Mouse (Mus musculus): ENCODE data around the gene Cmpk2. TPM values are rescaled to one million over a fixed set of nuclear protein-coding genes. Genes with fewer than 3 reads are reported as not detected.

Gene Cmpk2
- polyA plus RNA-seq, 1 experiment from 2014 or later, result 15.7 TPM

DNA sequence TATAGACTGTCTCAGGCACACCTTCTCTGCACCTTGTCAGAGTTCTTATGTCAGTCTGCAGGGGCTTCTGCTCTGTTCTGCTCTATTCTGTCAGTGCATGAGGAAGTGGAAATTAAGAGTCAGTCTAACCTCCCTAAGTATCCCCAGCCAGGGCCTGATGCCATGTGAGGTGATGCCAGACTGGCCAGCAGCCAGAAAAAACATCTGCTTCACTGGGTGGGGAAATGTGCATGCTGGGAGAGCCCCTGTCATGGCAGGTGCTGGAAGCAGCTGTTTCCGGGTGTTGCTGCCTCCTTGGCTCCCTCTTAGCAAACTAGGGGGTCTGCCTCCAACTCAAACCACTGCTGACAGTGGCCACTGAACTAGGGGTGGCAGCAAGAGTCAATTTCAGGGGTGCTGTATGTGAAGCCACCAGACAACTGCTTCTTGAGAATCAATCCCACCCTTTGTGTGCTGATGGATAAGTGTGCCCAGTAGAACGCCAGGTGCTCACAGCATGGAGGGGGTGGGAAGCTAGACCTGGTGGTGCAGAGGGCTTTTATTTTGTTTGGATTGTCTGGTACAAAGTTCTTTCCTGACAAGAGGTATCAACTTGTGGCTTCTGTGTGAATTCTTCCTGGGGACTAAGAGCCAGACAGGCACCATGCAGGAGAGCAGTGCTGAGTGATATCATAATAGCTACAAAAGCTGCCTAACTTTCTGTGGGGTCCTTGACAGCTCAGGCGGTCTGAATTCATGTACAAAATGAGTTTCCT, 56.1 kb downstream of the Cmpk2 start:
- 52% methylated on average over 3 of the region's 3 CpGs for WGBS
- ATAC-seq (replicated peaks; ENCODE audit: low FRiP score, low read depth), result no peak; the same call in 1 of the 2 replicates

DNA sequence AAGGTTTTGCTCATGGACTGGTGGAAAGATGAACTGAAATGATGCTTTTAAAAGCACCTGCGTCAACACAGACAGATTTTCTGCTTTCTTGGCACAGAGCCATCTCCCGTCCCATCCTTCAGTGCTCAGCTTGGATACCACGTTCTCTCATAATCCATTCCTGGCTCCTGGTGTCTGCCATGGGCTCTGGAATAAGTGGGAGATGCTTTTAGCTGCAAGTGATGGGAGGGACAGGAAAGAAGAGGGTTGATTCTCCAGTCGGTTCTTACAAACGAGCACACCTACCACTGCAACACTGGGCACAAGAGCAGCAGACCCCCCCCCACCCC, 56.7 kb downstream of the Cmpk2 start:
- H3K4me3 ChIP-seq (replicated peaks; ENCODE audit: low read depth, low read length), result no peak overlapping the region
- H3K4me1 ChIP-seq (replicated peaks; ENCODE audit: insufficient read depth, low read length), result no peaks in the 10 kb centered on the region
- no peaks in the 10 kb centered on the region for H3K27me3 ChIP-seq (ENCODE audit: insufficient read depth, low read length)
- ATAC-seq (replicated peaks; ENCODE audit: low FRiP score, low read depth) (no peak), DNase-seq (ENCODE audit: low spot score) (no peak)
- no peak overlapping the region for H3K4me2 ChIP-seq (ENCODE audit: low read length)
- no peaks in the 10 kb centered on the region for H3K9me3 ChIP-seq (replicated peaks; ENCODE audit: low read length)
- 40% methylated on average over 5 of the region's 5 CpGs for WGBS
- no peak for TF ChIP-seq CTCF (IDR thresholded peaks at IDR 0.05; ENCODE audit: low read depth)
- H3K27ac ChIP-seq, result no peak overlapping the region
- no peak overlapping the region for H3K9ac ChIP-seq (ENCODE audit: low read depth, low read length)
- no peaks in the 10 kb centered on the region for H3K36me3 ChIP-seq (ENCODE audit: insufficient read depth, low read length)

More for the DNA sequence above, 56.1 kb downstream of the Cmpk2 start:
- no peaks in the 10 kb centered on the region for H3K36me3 ChIP-seq (ENCODE audit: insufficient read depth, low read length)
- H3K9me3 ChIP-seq (replicated peaks; ENCODE audit: low read length), result no peaks in the 10 kb centered on the region
- H3K4me3 ChIP-seq (replicated peaks; ENCODE audit: low read depth, low read length), result no peak overlapping the region
- H3K27me3 ChIP-seq (ENCODE audit: insufficient read depth, low read length), result no peaks in the 10 kb centered on the region
- no peaks in the 10 kb centered on the region for H3K4me1 ChIP-seq (replicated peaks; ENCODE audit: insufficient read depth, low read length)
- TF ChIP-seq CTCF (IDR thresholded peaks at IDR 0.05; ENCODE audit: low read depth), result no peak
- no peak overlapping the region for H3K9ac ChIP-seq (ENCODE audit: low read depth, low read length)
- no peak overlapping the region for H3K27ac ChIP-seq
- DNase-seq (ENCODE audit: low spot score), result peak; percentile 47
- no peak overlapping the region for H3K4me2 ChIP-seq (ENCODE audit: low read length)

Other genes with a start within 250 kb of the Cmpk2 start
- 19.2 and 21.7 TPM in 2 replicates for gene Rnf144a, start 54.0 kb upstream of the Cmpk2 start, polyA plus RNA-seq (2015; fragmentation: Nextera tagmentation; extraction: Ambion mirVana)
- 36.2 and 39.0 TPM in 2 replicates for gene Rsad2, start 12.8 kb upstream of the Cmpk2 start, polyA plus RNA-seq (2015; fragmentation: Nextera tagmentation; extraction: Ambion mirVana)

Data from kidney, postnatal 0 days (tissue).